Mouse (Mus musculus): ENCODE results near the gene Rnf213. TPM values are rescaled to one million over a fixed set of nuclear protein-coding genes. Genes with fewer than 3 reads are reported as not detected.

Rnf213 gene
- polyA plus RNA-seq, 1 experiment, result 34.7 TPM

DNA sequence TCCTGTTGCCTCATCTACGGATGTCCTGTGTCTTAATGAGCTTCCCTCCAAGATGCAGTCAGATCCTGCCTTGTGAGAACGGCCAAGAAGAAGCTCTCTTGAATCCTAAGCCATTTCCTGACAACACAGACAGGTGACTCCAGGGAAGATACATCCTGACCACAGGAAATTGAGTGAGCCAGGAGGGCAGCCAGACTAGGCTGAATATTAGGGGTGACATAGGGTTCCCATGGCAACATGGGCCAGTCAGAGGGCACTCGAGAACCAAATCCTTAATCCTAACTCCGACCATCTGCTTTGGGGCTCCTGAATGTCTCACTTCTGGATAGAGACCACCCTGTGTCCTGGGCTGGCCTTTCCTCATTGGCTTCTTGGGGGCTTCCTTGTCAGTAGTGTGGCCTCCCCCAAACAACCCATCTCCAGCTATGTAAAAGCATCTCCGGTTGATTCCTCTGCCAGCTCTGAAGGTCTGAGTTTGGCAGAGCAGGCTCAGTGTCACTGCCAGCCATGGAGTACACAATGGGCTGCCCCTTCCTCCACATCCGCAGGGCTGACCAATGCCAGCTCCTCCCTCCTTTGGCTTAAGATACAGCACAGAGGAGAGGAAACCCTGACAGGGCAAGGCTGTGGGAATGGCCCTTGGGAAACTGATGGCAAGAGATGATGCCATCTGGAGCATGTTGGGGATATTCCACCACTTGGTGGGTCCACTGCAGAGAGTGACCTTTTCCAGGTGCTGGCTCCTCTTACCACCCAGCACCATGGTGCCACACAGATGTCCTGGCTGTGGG lies 129.2 kb downstream of the Rnf213 start:
- WGBS, result 89% methylated on average over 6 of the region's 6 CpGs
- Histone ChIP-seq H3K36me3 (ENCODE audit: control insufficient read depth, insufficient read depth, low read length) (no peaks in the 10 kb centered on the region), H3K27ac (ENCODE audit: insufficient read depth, low read depth, low read length) (no peak overlapping the region), H3K4me1 (ENCODE audit: control insufficient read depth, insufficient read depth, insufficient read length, low read length) (peaks cover 11% of the 10 kb centered on the region), H3K4me3 (ENCODE audit: low read depth, low read length) (no peak overlapping the region), H3K27me3 (ENCODE audit: control insufficient read depth, insufficient read depth, low read length) (no peaks in the 10 kb centered on the region)
- TF ChIP-seq POLR2A (IDR thresholded peaks at IDR 0.05; ENCODE audit: low read depth, low read length), result no peak
- no peak for TF ChIP-seq CTCF (IDR thresholded peaks at IDR 0.05; ENCODE audit: extremely low read depth, insufficient read length, insufficient replicate concordance, low read depth, low read length)

DNA sequence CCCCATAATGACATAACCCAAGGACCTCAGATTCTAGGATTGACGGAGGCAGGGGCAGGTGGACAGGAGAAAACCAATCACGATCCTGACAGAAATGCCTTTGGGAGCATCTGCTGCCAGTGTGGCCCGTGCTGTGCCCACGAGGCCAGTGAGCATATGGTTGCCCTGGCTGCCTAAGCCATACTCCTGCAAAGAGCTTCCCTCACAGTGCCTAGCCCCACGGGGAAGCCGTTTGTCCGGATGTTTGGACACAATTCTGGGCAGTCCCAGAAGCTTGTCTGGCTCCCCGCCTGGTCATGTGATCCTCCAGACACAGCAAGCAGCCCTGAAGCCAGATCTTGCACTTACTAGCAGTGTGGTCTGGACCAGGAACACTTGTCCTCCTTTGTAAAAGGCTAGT lies 129.9 kb downstream of the Rnf213 start:
- Histone ChIP-seq H3K27ac (ENCODE audit: insufficient read depth, low read depth, low read length) (no peak overlapping the region), H3K27me3 (ENCODE audit: control insufficient read depth, insufficient read depth, low read length) (no peaks in the 10 kb centered on the region), H3K4me1 (ENCODE audit: control insufficient read depth, insufficient read depth, insufficient read length, low read length) (peaks cover 11% of the 10 kb centered on the region), H3K36me3 (ENCODE audit: control insufficient read depth, insufficient read depth, low read length) (no peaks in the 10 kb centered on the region), H3K4me3 (ENCODE audit: low read depth, low read length) (no peak overlapping the region)
- TF ChIP-seq POLR2A (IDR thresholded peaks at IDR 0.05; ENCODE audit: low read depth, low read length) (no peak), CTCF (IDR thresholded peaks at IDR 0.05; ENCODE audit: extremely low read depth, insufficient read length, insufficient replicate concordance, low read depth, low read length) (no peak)
- 70% methylated on average over 8 of the region's 8 CpGs for WGBS

DNA sequence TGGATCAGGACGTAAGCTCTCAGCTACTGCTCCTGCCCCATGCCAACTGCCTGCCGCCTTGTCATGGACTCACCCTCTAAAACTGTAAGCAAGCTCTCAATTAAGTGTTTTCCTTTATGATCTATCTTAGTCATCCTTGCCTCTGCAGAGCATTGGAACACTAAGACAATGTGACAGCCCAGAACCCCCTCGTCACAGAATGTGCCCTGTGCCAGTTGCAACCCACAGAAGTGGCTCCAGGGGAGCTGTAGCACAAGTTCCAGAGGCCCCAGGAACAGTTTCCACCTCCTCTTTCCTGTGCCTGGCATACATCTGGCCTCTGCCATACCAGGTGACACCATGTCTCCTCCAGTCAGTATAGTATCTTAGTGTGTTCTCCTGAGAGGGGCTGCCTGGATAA lies 130.5 kb downstream of the Rnf213 start:
- no peaks in the 10 kb centered on the region for H3K27me3 ChIP-seq (ENCODE audit: control insufficient read depth, insufficient read depth, low read length)
- no peaks in the 10 kb centered on the region for H3K36me3 ChIP-seq (ENCODE audit: control insufficient read depth, insufficient read depth, low read length)
- TF ChIP-seq POLR2A (IDR thresholded peaks at IDR 0.05; ENCODE audit: low read depth, low read length) (no peak), CTCF (IDR thresholded peaks at IDR 0.05; ENCODE audit: extremely low read depth, insufficient read length, insufficient replicate concordance, low read depth, low read length) (no peak)
- H3K4me3 ChIP-seq (ENCODE audit: low read depth, low read length), result no peak overlapping the region
- H3K27ac ChIP-seq (ENCODE audit: insufficient read depth, low read depth, low read length), result no peak overlapping the region
- 86% methylated on average over 3 of the region's 3 CpGs for WGBS
- H3K4me1 ChIP-seq (ENCODE audit: control insufficient read depth, insufficient read depth, insufficient read length, low read length), result peaks cover 11% of the 10 kb centered on the region

DNA sequence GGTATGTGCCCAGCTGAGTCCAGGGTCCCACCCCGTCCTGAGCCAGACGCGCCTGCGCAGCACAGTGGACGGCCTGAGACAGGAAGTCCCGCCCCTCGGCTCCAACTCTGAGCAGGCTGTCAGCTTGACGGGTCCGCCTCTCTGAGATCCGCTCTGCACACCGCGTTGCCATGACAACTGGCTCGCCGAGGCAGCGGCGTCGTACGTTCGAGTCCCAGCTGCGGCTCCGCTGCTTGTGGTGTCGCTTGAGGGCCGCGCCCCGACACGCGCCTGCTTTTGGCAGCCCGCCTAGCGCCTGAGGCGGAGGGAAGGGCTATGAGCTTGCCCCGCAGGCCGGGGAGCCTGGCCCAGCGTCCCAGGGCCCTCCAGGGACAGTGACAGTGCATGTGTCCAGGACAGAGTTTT lies 131.6 kb downstream of the Rnf213 start:
- TF ChIP-seq POLR2A (IDR thresholded peaks at IDR 0.05; ENCODE audit: low read depth, low read length), result no peak; the same call in 1 of the 2 replicates
- no peak for TF ChIP-seq CTCF (IDR thresholded peaks at IDR 0.05; ENCODE audit: extremely low read depth, insufficient read length, insufficient replicate concordance, low read depth, low read length)
- WGBS, result under 1% methylated on average over 33 of the region's 33 CpGs
- Histone ChIP-seq H3K27ac (ENCODE audit: insufficient read depth, low read depth, low read length) (no peak overlapping the region), H3K27me3 (ENCODE audit: control insufficient read depth, insufficient read depth, low read length) (no peaks in the 10 kb centered on the region), H3K4me3 (ENCODE audit: low read depth, low read length) (peak overlapping the region; percentile 60), H3K36me3 (ENCODE audit: control insufficient read depth, insufficient read depth, low read length) (no peaks in the 10 kb centered on the region), H3K4me1 (ENCODE audit: control insufficient read depth, insufficient read depth, insufficient read length, low read length) (peaks cover 11% of the 10 kb centered on the region)

DNA sequence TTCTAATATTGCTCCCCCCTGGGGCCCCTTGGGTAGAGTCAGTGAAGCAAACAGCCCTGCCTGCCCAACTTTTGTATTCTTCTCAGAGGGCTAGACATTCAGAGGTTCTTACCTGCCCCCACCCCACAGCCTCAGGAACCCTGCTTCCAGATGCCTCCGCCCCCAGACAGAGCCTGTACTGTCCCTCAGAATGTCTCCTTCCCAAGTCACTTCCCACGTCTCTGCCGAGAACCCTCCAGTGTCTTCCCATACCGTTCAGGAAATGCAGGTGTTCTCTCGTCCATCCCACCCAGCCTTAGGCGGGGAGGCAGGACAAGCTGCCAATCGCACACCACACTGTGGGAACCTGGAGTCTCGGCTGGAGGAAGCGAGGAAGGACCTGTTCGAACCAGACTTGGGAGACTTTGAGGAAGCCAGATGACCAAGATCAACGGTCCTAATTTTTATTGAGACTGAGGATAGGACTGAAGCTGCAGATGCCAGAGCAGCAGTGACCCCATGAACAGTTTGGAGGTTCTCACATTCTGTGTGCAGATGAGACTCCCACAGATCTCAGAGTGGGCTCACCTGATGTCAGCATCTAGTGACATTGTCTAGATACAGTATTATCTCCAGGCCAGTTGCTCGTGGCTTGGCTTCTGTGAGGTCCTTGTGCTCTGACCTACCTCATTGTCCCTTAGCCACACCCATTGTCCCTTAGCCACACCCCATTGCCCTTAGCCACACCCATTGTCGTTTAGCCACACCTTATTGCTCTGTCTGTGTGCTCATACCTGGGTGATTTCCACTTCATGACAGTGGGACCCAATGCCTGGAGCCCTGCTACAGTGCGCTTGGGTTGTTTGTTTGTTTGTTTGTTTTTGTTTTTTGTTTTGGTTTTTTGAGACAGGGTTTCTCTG lies 133.4 kb downstream of the Rnf213 start:
- H3K4me3 ChIP-seq (ENCODE audit: low read depth, low read length), result no peak overlapping the region
- H3K36me3 ChIP-seq (ENCODE audit: control insufficient read depth, insufficient read depth, low read length), result no peaks in the 10 kb centered on the region
- TF ChIP-seq POLR2A (IDR thresholded peaks at IDR 0.05; ENCODE audit: low read depth, low read length), result no peak
- no peaks in the 10 kb centered on the region for H3K27me3 ChIP-seq (ENCODE audit: control insufficient read depth, insufficient read depth, low read length)
- H3K4me1 ChIP-seq (ENCODE audit: control insufficient read depth, insufficient read depth, insufficient read length, low read length), result peaks cover 5% of the 10 kb centered on the region
- no peak overlapping the region for H3K27ac ChIP-seq (ENCODE audit: insufficient read depth, low read depth, low read length)
- 71% methylated on average over 14 of the region's 14 CpGs for WGBS

DNA sequence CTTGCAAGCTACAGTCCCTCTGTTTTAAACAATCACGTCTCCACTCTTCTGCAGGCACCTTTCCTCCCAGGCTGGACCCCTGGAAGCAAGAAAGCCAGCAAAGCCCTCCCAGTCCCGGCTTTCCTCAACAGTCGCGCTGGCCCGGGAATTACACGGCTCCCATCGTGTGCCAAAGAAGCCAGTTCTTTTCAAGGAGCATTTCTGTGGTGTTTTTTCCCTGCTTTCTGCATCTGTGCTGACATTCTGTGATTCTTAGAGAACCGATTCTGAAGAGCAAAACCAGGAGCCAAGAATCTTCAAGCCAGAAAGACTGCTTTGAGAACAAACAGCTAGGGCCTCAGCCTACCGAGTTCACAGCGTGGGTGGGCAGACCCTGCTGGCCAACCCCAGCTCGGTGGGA lies 136.0 kb downstream of the Rnf213 start:
- no peaks in the 10 kb centered on the region for H3K27me3 ChIP-seq (ENCODE audit: control insufficient read depth, insufficient read depth, low read length)
- H3K36me3 ChIP-seq (ENCODE audit: control insufficient read depth, insufficient read depth, low read length), result no peaks in the 10 kb centered on the region
- 59% methylated on average over 11 of the region's 11 CpGs for WGBS
- peaks cover 5% of the 10 kb centered on the region for H3K4me1 ChIP-seq (ENCODE audit: control insufficient read depth, insufficient read depth, insufficient read length, low read length)
- TF ChIP-seq POLR2A (IDR thresholded peaks at IDR 0.05; ENCODE audit: low read depth, low read length) (no peak), CTCF (IDR thresholded peaks at IDR 0.05; ENCODE audit: extremely low read depth, insufficient read length, insufficient replicate concordance, low read depth, low read length) (no peak)
- no peak overlapping the region for H3K27ac ChIP-seq (ENCODE audit: insufficient read depth, low read depth, low read length)
- no peak overlapping the region for H3K4me3 ChIP-seq (ENCODE audit: low read depth, low read length)

DNA sequence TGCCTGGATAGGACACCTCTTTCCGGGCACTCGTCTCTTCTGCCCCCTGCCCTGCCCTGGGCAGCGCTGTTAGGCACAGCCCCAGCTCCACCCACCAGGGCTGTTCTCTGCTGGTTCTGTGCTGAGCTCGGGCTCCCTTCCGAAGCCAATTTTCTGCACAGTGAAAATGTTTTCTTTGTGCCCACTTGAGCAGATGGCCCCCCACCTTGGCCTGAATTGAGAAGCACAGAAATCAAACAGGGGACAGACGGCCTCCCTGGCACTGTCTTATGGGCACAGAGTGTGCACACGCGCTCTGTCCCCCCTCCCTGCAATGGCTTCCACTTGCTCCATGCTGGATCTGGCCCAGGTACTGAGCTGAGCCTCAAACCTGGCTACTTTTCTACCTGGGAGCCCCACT lies 139.6 kb downstream of the Rnf213 start:
- TF ChIP-seq POLR2A (IDR thresholded peaks at IDR 0.05; ENCODE audit: low read depth, low read length), result no peak
- no peak for TF ChIP-seq CTCF (IDR thresholded peaks at IDR 0.05; ENCODE audit: extremely low read depth, insufficient read length, insufficient replicate concordance, low read depth, low read length)
- 71% methylated on average over 8 of the region's 8 CpGs for WGBS
- Histone ChIP-seq H3K4me3 (ENCODE audit: low read depth, low read length) (no peak overlapping the region), H3K27ac (ENCODE audit: insufficient read depth, low read depth, low read length) (no peak overlapping the region), H3K27me3 (ENCODE audit: control insufficient read depth, insufficient read depth, low read length) (no peaks in the 10 kb centered on the region; the same call in 1 of the 2 replicates), H3K4me1 (ENCODE audit: control insufficient read depth, insufficient read depth, insufficient read length, low read length) (no peaks in the 10 kb centered on the region), H3K36me3 (ENCODE audit: control insufficient read depth, insufficient read depth, low read length) (no peaks in the 10 kb centered on the region)

Data from small intestine, adult 2 months (tissue).